Mouse (Mus musculus) small intestine, adult 2 months (tissue): ENCODE results near the gene B4galnt1. TPM values are rescaled to one million over a fixed set of nuclear protein-coding genes. Genes with fewer than 3 reads are reported as not detected.

Source experiments
- H3K27ac ChIP-seq: fragments of 200-500 bp; 2 replicates; pipeline ENCODE4 v1.5.1; 2012; ENCODE audit warnings: low read depth, low read length, control low read depth, inconsistent platforms; ENCODE audit not compliant: insufficient read depth
- H3K27me3 ChIP-seq: fragments of 200-500 bp; 2 replicates; pipeline ENCODE4 v1.6.1; 2012; ENCODE audit warnings: mild to moderate bottlenecking, moderate library complexity, low read length, inconsistent platforms; ENCODE audit not compliant: control insufficient read depth, insufficient read depth
- H3K36me3 ChIP-seq: fragments of 200-500 bp; 2 replicates; pipeline ENCODE4 v1.6.1; 2012; ENCODE audit warnings: mild to moderate bottlenecking, low read length, control low read depth, inconsistent platforms; ENCODE audit not compliant: control insufficient read depth, insufficient read depth
- H3K4me1 ChIP-seq: fragments of 200-500 bp; 2 replicates; pipeline ENCODE4 v1.6.1; 2012; ENCODE audit warnings: low read length, inconsistent platforms, mixed read lengths; ENCODE audit not compliant: control insufficient read depth, insufficient read depth, insufficient read length
- H3K4me3 ChIP-seq: fragments of 200-500 bp; 2 replicates; pipeline ENCODE4 v1.5.1; 2012; ENCODE audit warnings: low read depth, mild to moderate bottlenecking, control low read depth, inconsistent platforms, low read length, moderate library complexity
- CTCF ChIP-seq: fragments of 200-500 bp; IDR thresholded peaks from 2 replicates; pipeline ENCODE4 v1.5.1; 2012; ENCODE audit warnings: low read depth, mild to moderate bottlenecking, control low read depth, inconsistent platforms, low read length, moderate library complexity, mixed read lengths; ENCODE audit not compliant: insufficient replicate concordance, insufficient read length; ENCODE audit errors: extremely low read depth
- POLR2A ChIP-seq: fragments of 200-500 bp; IDR thresholded peaks from 2 replicates; pipeline ENCODE4 v1.6.1; 2012; ENCODE audit warnings: low read depth, mild to moderate bottlenecking, control low read depth, inconsistent platforms, low read length, moderate library complexity
- WGBS: fragments of 180-500 bp; shearing (Covaris S2); methylation state at CpG from one replicate; pipeline ENCODE4 v1.1.7; 2018; 5-methylcytosine and 5-hydroxymethylcytosine counted together
- polyA plus RNA-seq: library from polyadenylated mRNA; depleted of rRNA; stranded (reverse); fragments of >200 nt; gene quantifications from 2 replicates; pipeline ENCODE4 v1.2.3, GENCODE M21; 2012

B4galnt1 gene
- polyA plus RNA-seq, 1 experiment: 484 TPM

- H3K4me1 ChIP-seq: peaks cover 15% of the 10 kb centered on the region; the same call in 1 of the 2 replicates
- no peak overlapping the region for H3K4me3 ChIP-seq
- 85% methylated on average over 4 of the region's 4 CpGs for WGBS
- TF ChIP-seq CTCF (no peak), POLR2A (no peak)
- peaks cover 12% of the 10 kb centered on the region for H3K36me3 ChIP-seq
- peak overlapping the region; percentile 94 for H3K27ac ChIP-seq
- H3K27me3 ChIP-seq: no peaks in the 10 kb centered on the region
These were observed 835 bp upstream of the B4galnt1 start for GRCm38 (mm10) chr10:127164190-127164589.

- WGBS: under 1% methylated on average over 40 of the region's 42 CpGs
- H3K4me3 ChIP-seq: peak overlapping the region; percentile 76
- peak overlapping the region; percentile 94 for H3K27ac ChIP-seq
- peaks cover 14% of the 10 kb centered on the region for H3K4me1 ChIP-seq
- no peaks in the 10 kb centered on the region for H3K27me3 ChIP-seq
- no peak for TF ChIP-seq POLR2A
- H3K36me3 ChIP-seq: peaks cover 23% of the 10 kb centered on the region
These were observed 279 bp downstream of the B4galnt1 start for GRCm38 (mm10) chr10:127165354-127165653.

- Histone ChIP-seq H3K27ac (peak overlapping the region; percentile 94), H3K27me3 (no peaks in the 10 kb centered on the region), H3K36me3 (peaks cover 28% of the 10 kb centered on the region), H3K4me1 (peaks cover 18% of the 10 kb centered on the region), H3K4me3 (peak overlapping the region; percentile 76)
- no peak for TF ChIP-seq CTCF
- TF ChIP-seq POLR2A: peak; percentile 77; the same call in 1 of the 2 replicates
- under 1% methylated on average over 56 of the region's 56 CpGs for WGBS
These were observed 804 bp downstream of the B4galnt1 start for GRCm38 (mm10) chr10:127165654-127166403.

- peak overlapping the region; percentile 94 for H3K27ac ChIP-seq
- peaks cover 34% of the 10 kb centered on the region for H3K36me3 ChIP-seq
- no peak for TF ChIP-seq POLR2A
- no peak for TF ChIP-seq CTCF
- peak overlapping the region; percentile 76 for H3K4me3 ChIP-seq
- no peaks in the 10 kb centered on the region for H3K27me3 ChIP-seq
- H3K4me1 ChIP-seq: peaks cover 21% of the 10 kb centered on the region
- WGBS: 7% methylated on average over 11 of the region's 11 CpGs
These were observed 1.3 kb downstream of the B4galnt1 start for GRCm38 (mm10) chr10:127166404-127166715.

GRCm38 (mm10) chr10:127166771-127167613 lies 2.0 kb downstream of the B4galnt1 start:
- Histone ChIP-seq H3K27ac (peak overlapping the region; percentile 94), H3K36me3 (peaks cover 40% of the 10 kb centered on the region), H3K4me1 (peaks cover 21% of the 10 kb centered on the region), H3K27me3 (no peaks in the 10 kb centered on the region), H3K4me3 (peak overlapping the region; percentile 76)
- TF ChIP-seq POLR2A (0 out of 2 replicates have a peak, but pooled peaks have one; percentile 26), CTCF (no peak)
- WGBS: 15% methylated on average over 15 of the region's 15 CpGs

DNA sequence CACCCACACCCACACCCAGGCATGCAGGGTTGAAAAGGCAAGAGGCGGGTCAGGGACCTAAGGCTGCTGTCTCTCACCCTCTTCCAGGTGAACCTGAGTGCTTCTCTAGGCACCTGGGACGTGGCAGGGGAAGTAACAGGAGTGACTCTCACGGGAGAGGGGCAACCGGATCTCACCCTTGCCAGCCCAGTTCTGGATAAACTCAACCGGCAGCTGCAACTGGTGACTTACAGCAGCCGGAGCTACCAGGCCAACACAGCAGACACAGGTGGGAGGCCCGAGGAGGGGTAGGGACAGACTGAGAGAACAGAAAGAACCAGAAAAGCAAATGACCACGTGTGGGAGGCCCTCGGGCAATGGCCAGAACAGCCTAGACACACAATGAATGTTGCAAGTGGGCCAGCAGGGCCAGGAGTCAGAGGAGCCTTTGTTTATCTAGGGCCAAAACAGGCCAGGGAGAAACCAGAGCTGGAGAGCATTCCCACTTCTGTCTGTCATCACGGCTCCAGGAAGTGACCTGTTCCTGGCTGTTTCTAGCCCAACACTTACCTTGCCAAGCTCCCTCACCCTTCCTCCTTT lies 2.7 kb downstream of the B4galnt1 start:
- peaks cover 44% of the 10 kb centered on the region for H3K36me3 ChIP-seq
- WGBS: 11% methylated on average over 10 of the region's 10 CpGs
- peaks cover 21% of the 10 kb centered on the region for H3K4me1 ChIP-seq
- no peaks in the 10 kb centered on the region for H3K27me3 ChIP-seq
- TF ChIP-seq CTCF (no peak), POLR2A (no peak)
- H3K4me3 ChIP-seq: peak overlapping the region; percentile 76
- H3K27ac ChIP-seq: peak overlapping the region; percentile 94

DNA sequence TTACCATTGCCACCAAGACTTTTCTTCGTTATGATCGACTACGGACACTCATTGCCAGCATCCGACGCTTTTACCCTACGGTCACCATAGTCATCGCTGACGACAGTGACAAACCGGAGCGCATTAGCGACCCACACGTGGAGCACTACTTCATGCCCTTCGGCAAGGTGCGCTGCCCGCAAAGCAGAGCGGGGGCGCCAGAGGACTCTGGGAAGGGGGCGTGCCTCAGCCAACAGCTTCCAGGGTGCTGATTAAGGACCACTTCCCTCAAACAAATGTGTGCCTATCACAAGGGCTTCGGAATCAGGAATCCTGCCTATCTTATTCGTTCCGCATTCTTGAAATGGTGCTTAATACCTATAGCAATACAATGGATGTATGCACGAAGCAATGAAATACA lies 5.0 kb downstream of the B4galnt1 start:
- Histone ChIP-seq H3K36me3 (peaks cover 48% of the 10 kb centered on the region), H3K4me1 (peaks cover 14% of the 10 kb centered on the region), H3K27me3 (no peaks in the 10 kb centered on the region), H3K4me3 (no peak overlapping the region), H3K27ac (no peak overlapping the region)
- 61% methylated on average over 22 of the region's 22 CpGs for WGBS
- TF ChIP-seq CTCF (no peak), POLR2A (no peak)
